Mouse (Mus musculus) small intestine, adult 2 months (tissue): Measurements from ENCODE around the gene St8sia2. TPM values are rescaled to one million over a fixed set of nuclear protein-coding genes. Genes with fewer than 3 reads are reported as not detected.

Experiments used
- H3K27ac ChIP-seq: fragments of 200-500 bp; 2 replicates; pipeline ENCODE4 v1.5.1; 2012; ENCODE audit warnings: low read depth, low read length, control low read depth, inconsistent platforms; ENCODE audit not compliant: insufficient read depth
- H3K27me3 ChIP-seq: fragments of 200-500 bp; 2 replicates; pipeline ENCODE4 v1.6.1; 2012; ENCODE audit warnings: mild to moderate bottlenecking, moderate library complexity, low read length, inconsistent platforms; ENCODE audit not compliant: control insufficient read depth, insufficient read depth
- H3K36me3 ChIP-seq: fragments of 200-500 bp; 2 replicates; pipeline ENCODE4 v1.6.1; 2012; ENCODE audit warnings: mild to moderate bottlenecking, low read length, control low read depth, inconsistent platforms; ENCODE audit not compliant: control insufficient read depth, insufficient read depth
- H3K4me1 ChIP-seq: fragments of 200-500 bp; 2 replicates; pipeline ENCODE4 v1.6.1; 2012; ENCODE audit warnings: low read length, inconsistent platforms, mixed read lengths; ENCODE audit not compliant: control insufficient read depth, insufficient read depth, insufficient read length
- H3K4me3 ChIP-seq: fragments of 200-500 bp; 2 replicates; pipeline ENCODE4 v1.5.1; 2012; ENCODE audit warnings: low read depth, mild to moderate bottlenecking, control low read depth, inconsistent platforms, low read length, moderate library complexity
- CTCF ChIP-seq: fragments of 200-500 bp; IDR thresholded peaks from 2 replicates; pipeline ENCODE4 v1.5.1; 2012; ENCODE audit warnings: low read depth, mild to moderate bottlenecking, control low read depth, inconsistent platforms, low read length, moderate library complexity, mixed read lengths; ENCODE audit not compliant: insufficient replicate concordance, insufficient read length; ENCODE audit errors: extremely low read depth
- POLR2A ChIP-seq: fragments of 200-500 bp; IDR thresholded peaks from 2 replicates; pipeline ENCODE4 v1.6.1; 2012; ENCODE audit warnings: low read depth, mild to moderate bottlenecking, control low read depth, inconsistent platforms, low read length, moderate library complexity
- WGBS: fragments of 180-500 bp; shearing (Covaris S2); methylation state at CpG from one replicate; pipeline ENCODE4 v1.1.7; 2018; 5-methylcytosine and 5-hydroxymethylcytosine counted together
- polyA plus RNA-seq: library from polyadenylated mRNA; depleted of rRNA; stranded (reverse); fragments of >200 nt; gene quantifications from 2 replicates; pipeline ENCODE4 v1.2.3, GENCODE M21; 2012

St8sia2 gene
- polyA plus RNA-seq, 1 experiment: 0.18 TPM

GRCm38 (mm10) chr7:73935703-73936102 lies 77.8 kb downstream of the St8sia2 start:
- TF ChIP-seq POLR2A: no peak
- TF ChIP-seq CTCF: no peak

DNA sequence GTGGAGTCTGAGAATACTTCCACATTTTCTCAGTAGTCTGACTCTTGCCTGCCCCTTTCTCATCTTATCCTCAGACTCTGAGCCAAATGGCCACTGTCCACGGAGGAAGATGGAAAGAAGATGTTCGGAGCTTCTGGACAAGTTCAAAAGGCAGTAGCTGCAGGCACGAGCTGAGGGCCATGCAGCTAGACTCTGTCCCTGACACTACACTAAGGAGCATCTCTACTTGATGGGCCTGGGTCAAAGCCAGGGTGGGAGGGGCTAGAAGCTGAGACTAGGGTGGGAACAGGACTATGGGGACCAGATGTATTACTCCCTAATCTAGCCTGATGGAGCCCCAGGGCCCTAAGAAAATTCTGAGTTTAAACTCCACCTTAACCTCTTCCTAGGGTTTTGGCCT lies 80.5 kb downstream of the St8sia2 start:
- TF ChIP-seq POLR2A (no peak), CTCF (no peak)
- Histone ChIP-seq H3K27ac (no peak overlapping the region), H3K27me3 (no peaks in the 10 kb centered on the region), H3K4me3 (no peak overlapping the region), H3K36me3 (no peaks in the 10 kb centered on the region), H3K4me1 (no peaks in the 10 kb centered on the region)
- WGBS: 69% methylated on average over 3 of the region's 3 CpGs

More at GRCm38 (mm10) chr7:73935703-73936102, 77.8 kb downstream of the St8sia2 start:
- Histone ChIP-seq H3K27ac (no peak overlapping the region), H3K4me3 (no peak overlapping the region), H3K36me3 (no peaks in the 10 kb centered on the region), H3K4me1 (no peaks in the 10 kb centered on the region), H3K27me3 (no peaks in the 10 kb centered on the region)
- 45% methylated on average over 2 of the region's 2 CpGs for WGBS

DNA sequence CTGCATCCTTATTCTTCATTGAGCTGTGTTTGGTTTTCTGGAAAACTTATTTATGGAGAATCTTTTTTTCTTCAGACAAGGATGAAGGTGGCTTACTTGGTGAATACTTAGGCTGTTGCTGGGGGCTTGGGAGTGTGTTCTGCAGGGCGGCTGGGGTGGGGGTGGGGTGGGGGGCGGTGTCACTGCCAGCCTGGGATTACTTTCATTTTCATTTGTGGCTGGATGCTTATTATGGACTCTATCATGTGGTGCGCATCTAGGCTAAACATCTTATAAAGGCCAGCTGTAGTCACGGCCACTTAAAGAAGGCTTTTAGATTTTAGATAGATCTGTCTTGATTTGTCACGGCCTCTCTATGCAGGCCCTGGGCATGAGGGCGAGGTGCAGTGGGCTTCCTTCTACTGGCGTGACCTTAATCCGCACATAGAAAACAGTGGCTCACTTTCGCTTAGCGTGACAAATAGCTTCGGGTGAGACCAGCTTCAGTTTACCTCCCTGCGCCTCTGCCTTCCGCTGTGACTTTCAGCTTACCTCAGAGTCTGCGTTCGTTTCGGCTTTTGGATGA lies 92.5 kb downstream of the St8sia2 start:
- TF ChIP-seq POLR2A (no peak), CTCF (no peak)
- Histone ChIP-seq H3K4me3 (no peak overlapping the region; the same call in 1 of the 2 replicates), H3K27me3 (no peaks in the 10 kb centered on the region), H3K27ac (no peak overlapping the region), H3K4me1 (no peaks in the 10 kb centered on the region), H3K36me3 (no peaks in the 10 kb centered on the region)
- WGBS: 70% methylated on average over 16 of the region's 16 CpGs

GRCm38 (mm10) chr7:73917633-73918311 lies 95.7 kb downstream of the St8sia2 start:
- Histone ChIP-seq H3K4me3 (no peak overlapping the region), H3K27ac (no peak overlapping the region), H3K4me1 (no peaks in the 10 kb centered on the region), H3K27me3 (no peaks in the 10 kb centered on the region), H3K36me3 (no peaks in the 10 kb centered on the region)
- WGBS: 78% methylated on average over 9 of the region's 9 CpGs
- TF ChIP-seq CTCF (no peak), POLR2A (no peak)

GRCm38 (mm10) chr7:73911899-73912298 lies 101.6 kb downstream of the St8sia2 start:
- TF ChIP-seq POLR2A: no peak
- no peak for TF ChIP-seq CTCF
- Histone ChIP-seq H3K36me3 (no peaks in the 10 kb centered on the region), H3K27me3 (no peaks in the 10 kb centered on the region), H3K4me3 (no peak overlapping the region), H3K4me1 (no peaks in the 10 kb centered on the region), H3K27ac (no peak overlapping the region)
- 18% methylated on average over 4 of the region's 4 CpGs for WGBS

DNA sequence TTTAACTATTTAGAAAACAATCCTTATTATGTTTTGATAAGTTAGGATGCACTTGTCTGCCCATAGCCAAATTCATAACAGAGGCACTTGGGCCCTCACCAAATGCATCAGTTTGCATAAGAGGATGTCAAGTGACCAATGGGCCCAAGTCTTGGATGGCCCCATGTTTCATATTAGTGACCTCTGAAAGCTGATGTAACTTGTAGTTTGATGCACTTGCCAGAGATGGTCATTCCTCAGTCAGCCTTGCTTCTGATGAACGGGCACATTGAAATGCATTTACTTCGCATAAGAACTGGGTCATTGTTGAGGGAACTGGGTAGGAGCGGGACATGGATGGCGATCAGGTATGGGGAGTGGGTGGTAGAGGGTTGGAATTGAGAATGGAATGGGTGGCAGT lies 102.6 kb downstream of the St8sia2 start:
- whole genome bisulfite sequencing: 94% methylated on average over 4 of the region's 4 CpGs
- Histone ChIP-seq H3K27ac (no peak overlapping the region), H3K27me3 (no peaks in the 10 kb centered on the region), H3K4me3 (no peak overlapping the region), H3K36me3 (no peaks in the 10 kb centered on the region), H3K4me1 (no peaks in the 10 kb centered on the region)
- TF ChIP-seq POLR2A (no peak), CTCF (no peak)

DNA sequence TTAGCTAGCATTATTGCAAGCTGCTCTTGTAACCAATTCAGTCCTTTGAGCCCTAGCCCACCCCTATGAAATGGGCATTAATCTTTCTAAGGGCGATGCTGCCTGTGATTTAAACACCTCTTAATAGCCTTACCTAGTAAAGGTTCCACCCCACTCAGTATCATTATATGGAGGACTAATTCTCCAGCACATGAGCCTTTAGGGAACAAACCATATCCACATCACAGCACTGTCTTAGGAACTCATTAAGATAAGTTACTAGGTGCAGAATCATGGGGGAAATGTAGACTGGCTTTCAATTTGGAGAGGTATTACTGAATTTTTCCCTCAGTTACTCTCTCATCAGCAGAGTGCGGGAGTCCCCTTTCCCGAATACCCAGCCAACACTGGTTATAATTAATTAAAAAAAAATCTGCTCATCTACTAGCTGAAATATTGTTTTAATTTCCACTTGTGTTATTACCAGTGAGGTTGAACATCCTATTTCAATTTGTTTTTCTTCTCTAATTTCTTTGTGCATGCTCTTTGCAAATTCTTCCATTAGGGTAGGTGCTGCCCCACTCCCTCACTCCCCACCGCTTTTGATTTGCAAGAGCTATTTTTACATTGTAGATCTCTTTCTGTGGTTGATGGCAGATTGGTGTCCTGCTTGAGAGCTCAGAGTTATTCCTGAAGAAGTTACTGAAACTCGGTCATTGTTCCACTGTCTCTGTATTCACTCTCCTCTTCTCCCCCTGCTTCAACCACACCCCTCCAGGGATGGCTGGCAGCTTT lies 103.9 kb downstream of the St8sia2 start:
- no peak overlapping the region for H3K27ac ChIP-seq
- no peaks in the 10 kb centered on the region for H3K36me3 ChIP-seq
- H3K4me3 ChIP-seq: no peak overlapping the region
- no peaks in the 10 kb centered on the region for H3K4me1 ChIP-seq
- 77% methylated on average over 5 of the region's 5 CpGs for WGBS
- TF ChIP-seq CTCF (no peak), POLR2A (no peak)
- H3K27me3 ChIP-seq: no peaks in the 10 kb centered on the region
